Mouse (Mus musculus) thymus, adult 2 months (tissue): ENCODE measurements around the gene Fbln1.

Source experiments
- CTCF ChIP-seq: fragments of 200-500 bp; IDR thresholded peaks from 2 replicates; pipeline ENCODE4 v1.5.1; 2012; ENCODE audit warnings: mild to moderate bottlenecking, control low read depth, low read length, moderate library complexity, borderline replicate concordance; ENCODE audit not compliant: control insufficient read depth, poor library complexity, insufficient read depth; ENCODE audit errors: extremely low read depth
- POLR2A ChIP-seq: fragments of 200-500 bp; IDR thresholded peaks from 2 replicates; pipeline ENCODE4 v1.6.1; 2012; ENCODE audit warnings: mild to moderate bottlenecking, low read length, control low read depth, moderate library complexity; ENCODE audit not compliant: control insufficient read depth, poor library complexity, insufficient read depth; ENCODE audit errors: extremely low read depth

- TF ChIP-seq CTCF (no peak), POLR2A (no peak)
Measured at GRCm38 (mm10) chr15:85207081-85207480, 1.3 kb downstream of the Fbln1 start.
